Mouse (Mus musculus): ENCODE data around the gene Glis3.

Glis3 gene

GRCm38 (mm10) chr19:28328444-28329110 is 351.3 kb downstream of the Glis3 start:
- DNase-seq (ENCODE audit: low read depth): no peak

GRCm38 (mm10) chr19:28327536-28327935 is 352.3 kb downstream of the Glis3 start:
- DNase-seq (ENCODE audit: low read depth): no peak

- no peak for DNase-seq (ENCODE audit: low read depth)
Observed at GRCm38 (mm10) chr19:28306036-28306435, 373.8 kb downstream of the Glis3 start.

GRCm38 (mm10) chr19:28305510-28305909 is 374.4 kb downstream of the Glis3 start:
- no peak for DNase-seq (ENCODE audit: low read depth)

GRCm38 (mm10) chr19:28302831-28303242 is 377.0 kb downstream of the Glis3 start:
- DNase-seq (ENCODE audit: low read depth): no peak

GRCm38 (mm10) chr19:28300226-28300625 is 379.7 kb downstream of the Glis3 start:
- DNase-seq (ENCODE audit: low read depth): no peak

GRCm38 (mm10) chr19:28299211-28299775 is 380.6 kb downstream of the Glis3 start:
- DNase-seq (ENCODE audit: low read depth): no peak

- no peak for DNase-seq (ENCODE audit: low read depth)
Observed at GRCm38 (mm10) chr19:28298669-28299068, 381.2 kb downstream of the Glis3 start.

- DNase-seq (ENCODE audit: low read depth): no peak
Observed at GRCm38 (mm10) chr19:28291596-28291995, 388.3 kb downstream of the Glis3 start.

- DNase-seq (ENCODE audit: low read depth): no peak
Observed at GRCm38 (mm10) chr19:28289457-28289856, 390.4 kb downstream of the Glis3 start.

- no peak for DNase-seq (ENCODE audit: low read depth)
Observed at GRCm38 (mm10) chr19:28287431-28287830, 392.4 kb downstream of the Glis3 start.

- DNase-seq (ENCODE audit: low read depth): no peak
Observed at GRCm38 (mm10) chr19:28284098-28284569, 395.7 kb downstream of the Glis3 start.

- DNase-seq (ENCODE audit: low read depth): no peak
Observed at GRCm38 (mm10) chr19:28283241-28284097, 396.4 kb downstream of the Glis3 start.

- no peak for DNase-seq (ENCODE audit: low read depth)
Observed at GRCm38 (mm10) chr19:28281405-28281804, 398.5 kb downstream of the Glis3 start.

GRCm38 (mm10) chr19:28277104-28277503 is 402.8 kb downstream of the Glis3 start:
- DNase-seq (ENCODE audit: low read depth): no peak

GRCm38 (mm10) chr19:28274501-28274900 is 405.4 kb downstream of the Glis3 start:
- no peak for DNase-seq (ENCODE audit: low read depth)

GRCm38 (mm10) chr19:28273946-28274345 is 405.9 kb downstream of the Glis3 start:
- no peak for DNase-seq (ENCODE audit: low read depth)

GRCm38 (mm10) chr19:28266850-28267249 is 413.0 kb downstream of the Glis3 start:
- no peak for DNase-seq (ENCODE audit: low read depth)

GRCm38 (mm10) chr19:28265776-28266175 is 414.1 kb downstream of the Glis3 start:
- DNase-seq (ENCODE audit: low read depth): no peak

GRCm38 (mm10) chr19:28258907-28259675 is 420.8 kb downstream of the Glis3 start:
- no peak for DNase-seq (ENCODE audit: low read depth)

GRCm38 (mm10) chr19:28258480-28258879 is 421.4 kb downstream of the Glis3 start:
- DNase-seq (ENCODE audit: low read depth): no peak

- no peak for DNase-seq (ENCODE audit: low read depth)
Observed at GRCm38 (mm10) chr19:28247345-28247744, 432.5 kb downstream of the Glis3 start.

All from naive thymus-derived CD4-positive, alpha-beta T cell, adult 2 months (primary cell).